In the genomic region with DNA sequence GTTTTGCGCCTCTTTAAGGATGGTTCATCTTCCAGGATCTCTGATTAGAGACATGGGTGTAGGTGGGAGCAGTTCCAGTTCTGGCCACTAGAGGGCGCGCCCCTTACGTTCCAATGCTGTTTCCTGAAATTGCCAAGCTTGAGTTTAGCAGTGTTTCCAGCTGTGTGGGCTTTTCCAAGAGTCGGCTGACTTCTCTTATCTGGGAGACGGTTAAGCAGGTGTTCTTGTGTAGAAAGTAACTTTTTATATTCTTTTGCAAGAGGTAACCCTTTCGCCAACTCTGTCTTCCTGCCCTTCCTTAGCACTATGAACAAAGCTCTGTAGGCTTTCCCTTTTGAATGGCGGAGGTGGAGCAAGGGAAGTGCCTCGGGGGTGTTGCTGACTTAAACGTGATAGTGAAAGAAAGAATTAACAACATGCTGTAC, we compare ENCODE assay signal across 8 mouse cellular contexts. TPM values are rescaled to one million over a fixed set of nuclear protein-coding genes. Genes with fewer than 3 reads are reported as not detected.
A peak's percentile ranks its signal among the peaks of the same experiment; 100 is the strongest.
DNase-seq lines count a peak whose midpoint lies in the region; ATAC-seq and TF ChIP-seq lines count a peak whose summit lies in the region.

No protein-coding gene starts in this region.

- H3K27ac ChIP-seq in MEL (ENCODE audit: control insufficient read depth, low read depth, low read length) = no peak overlapping the region
- no peak overlapping the region for H3K27ac ChIP-seq in forebrain, embryonic 14.5 days (ENCODE audit: low read depth, low read length)
- H3K27ac ChIP-seq in liver, postnatal 0 days (ENCODE audit: low read depth) = no peak overlapping the region
- no peak overlapping the region for H3K27ac ChIP-seq in neural tube, embryonic 14.5 days (ENCODE audit: low read depth, low read length)
- H3K27ac ChIP-seq in testis, adult 2 months (ENCODE audit: control insufficient read depth, insufficient read depth, low read depth, low read length) = peak overlapping the region; percentile 16; the same call in 1 of the 2 replicates

- H3K36me3 ChIP-seq in MEL (ENCODE audit: control insufficient read depth in 1 of 2, insufficient read depth in 2 of 2, low read length in 2 of 2) = no peaks in the 10 kb centered on the region
- H3K36me3 ChIP-seq in forebrain, embryonic 14.5 days (ENCODE audit: control insufficient read depth, insufficient read depth, low read length) = peaks cover 28% of the 10 kb centered on the region
- H3K36me3 ChIP-seq in liver, postnatal 0 days (replicated peaks; ENCODE audit: insufficient read depth, low read length) = peaks cover 25% of the 10 kb centered on the region
- H3K36me3 ChIP-seq in neural tube, embryonic 14.5 days (ENCODE audit: control insufficient read depth, insufficient read depth, low read length) = peaks cover 20% of the 10 kb centered on the region
- H3K36me3 ChIP-seq in testis, adult 2 months (ENCODE audit: control insufficient read depth, insufficient read depth, low read length) = no peaks in the 10 kb centered on the region; the same call in 1 of the 2 replicates

- H3K9me3 ChIP-seq in MEL (replicated peaks; ENCODE audit: insufficient read depth, low read length) = no peaks in the 10 kb centered on the region
- H3K9me3 ChIP-seq in forebrain, embryonic 14.5 days (replicated peaks; ENCODE audit: control insufficient read depth, low read length) = no peaks in the 10 kb centered on the region
- H3K9me3 ChIP-seq in liver, postnatal 0 days (ENCODE audit: low read length) = no peaks in the 10 kb centered on the region
- no peaks in the 10 kb centered on the region for H3K9me3 ChIP-seq in neural tube, embryonic 14.5 days (ENCODE audit: control insufficient read depth, low read length)

- no peak for TF ChIP-seq EP300 in MEL (IDR thresholded peaks at IDR 0.05; ENCODE audit: low read depth in 1 of 2, low read length in 2 of 2)
- TF ChIP-seq EP300 in liver, postnatal 0 days (IDR thresholded peaks at IDR 0.05; ENCODE audit: low read depth) = no peak

- TF ChIP-seq CTCF in MEL (IDR thresholded peaks at IDR 0.05 in 2 of 3, conservative IDR thresholded peaks at IDR 0.05 in 1 of 3; ENCODE audit: control insufficient read depth in 1 of 3, insufficient read depth in 1 of 3, low read depth in 2 of 3, low read length in 3 of 3, poor library complexity in 1 of 3, severe bottlenecking in 1 of 3) = peak; percentile 63 to 82 (median 70)
- peak; percentile 98 for TF ChIP-seq CTCF in liver, postnatal 0 days (IDR thresholded peaks at IDR 0.05; ENCODE audit: low read depth)
- TF ChIP-seq CTCF in testis, adult 2 months (IDR thresholded peaks at IDR 0.05; ENCODE audit: control insufficient read depth, insufficient read depth, insufficient replicate concordance, low read depth, low read length) = peak; percentile 99

- DNase-seq in MEL (ENCODE audit: low read depth, low spot score) = peak; percentile 73
- peak; percentile 52 for DNase-seq in cerebellum, adult 11-12 months
- DNase-seq in forebrain, embryonic 14.5 days (ENCODE audit: low spot score) = peak; percentile 90
- peak; percentile 76 to 83 for DNase-seq in heart, postnatal 14 days
- DNase-seq in large intestine, adult 2 months (ENCODE audit: low read depth, low spot score) = peak; percentile 42
- DNase-seq in liver, postnatal 0 days = peak; percentile 83

- H3K4me1 ChIP-seq in MEL (ENCODE audit: control insufficient read depth in 1 of 2, insufficient read depth in 2 of 2, low read length in 2 of 2) = peaks cover 0 to 4% of the 10 kb centered on the region in 2 experiments; a peak in 1 of 4 replicates
- no peaks in the 10 kb centered on the region for H3K4me1 ChIP-seq in forebrain, embryonic 14.5 days (ENCODE audit: control insufficient read depth, insufficient read depth, low read length)
- H3K4me1 ChIP-seq in liver, postnatal 0 days (ENCODE audit: insufficient read depth) = 0 out of 2 replicates have a peak, but pooled peaks cover 4% of the 10 kb centered on the region
- H3K4me1 ChIP-seq in neural tube, embryonic 14.5 days (ENCODE audit: control insufficient read depth, insufficient read depth, low read length) = no peaks in the 10 kb centered on the region
- no peaks in the 10 kb centered on the region; the same call in 1 of the 2 replicates for H3K4me1 ChIP-seq in testis, adult 2 months (ENCODE audit: control insufficient read depth, insufficient read depth, low read length)

- ATAC-seq in forebrain, embryonic 14.5 days = peak; percentile 62; the same call in 1 of the 2 replicates
- peak; percentile 74 for ATAC-seq in liver, postnatal 0 days
- peak; percentile 41 for ATAC-seq in neural tube, embryonic 14.5 days (ENCODE audit: low read depth)

- H3K4me3 ChIP-seq in MEL (ENCODE audit: control insufficient read depth in 1 of 2, insufficient read depth in 1 of 2, low read depth in 2 of 2, low read length in 2 of 2) = peak overlapping the region; percentile 35 to 42; a peak in 3 of 4 replicates
- no peak overlapping the region for H3K4me3 ChIP-seq in forebrain, embryonic 14.5 days (ENCODE audit: low read depth, low read length)
- H3K4me3 ChIP-seq in liver, postnatal 0 days (ENCODE audit: low read depth, low read length) = peak overlapping the region; percentile 23
- H3K4me3 ChIP-seq in neural tube, embryonic 14.5 days (ENCODE audit: low read depth, low read length) = no peak overlapping the region
- peak overlapping the region; percentile 8; the same call in 1 of the 2 replicates for H3K4me3 ChIP-seq in testis, adult 2 months (ENCODE audit: control insufficient read depth, low read depth, low read length)

- intact Hi-C loops in heart, postnatal 14 days (cut with DNase I) = loop anchor here (2.0 to 5.0 kb wide), 2 partner anchors 227 to 350 kb away; no protein-coding TSS in a partner anchor

- no peak for TF ChIP-seq POLR2A in MEL (IDR thresholded peaks at IDR 0.05; ENCODE audit: control insufficient read depth in 1 of 2, insufficient read depth in 1 of 2, low read depth in 1 of 2, low read length in 2 of 2, poor library complexity in 1 of 2)
- TF ChIP-seq POLR2A in testis, adult 2 months (IDR thresholded peaks at IDR 0.05; ENCODE audit: control insufficient read depth, low read depth, low read length) = no peak

- H3K27me3 ChIP-seq in MEL (ENCODE audit: control insufficient read depth in 1 of 2, insufficient read depth in 2 of 2, low read length in 2 of 2) = no peaks in the 10 kb centered on the region
- no peaks in the 10 kb centered on the region for H3K27me3 ChIP-seq in forebrain, embryonic 14.5 days (replicated peaks; ENCODE audit: control insufficient read depth, insufficient read depth, low read length)
- H3K27me3 ChIP-seq in liver, postnatal 0 days (ENCODE audit: insufficient read depth, low read length) = no peaks in the 10 kb centered on the region
- H3K27me3 ChIP-seq in neural tube, embryonic 14.5 days (ENCODE audit: control insufficient read depth, insufficient read depth, low read length) = no peaks in the 10 kb centered on the region
- no peaks in the 10 kb centered on the region for H3K27me3 ChIP-seq in testis, adult 2 months (ENCODE audit: control insufficient read depth, insufficient read depth, low read length)

- H3K9ac ChIP-seq in MEL (ENCODE audit: control insufficient read depth, low read depth, low read length, poor library complexity, severe bottlenecking) = peak overlapping the region; percentile 45
- H3K9ac ChIP-seq in forebrain, embryonic 14.5 days (ENCODE audit: low read length) = no peak overlapping the region
- peak overlapping the region; percentile 32; the same call in 1 of the 2 replicates for H3K9ac ChIP-seq in liver, postnatal 0 days (replicated peaks)
- no peak overlapping the region for H3K9ac ChIP-seq in neural tube, embryonic 14.5 days (replicated peaks; ENCODE audit: low read depth, low read length)

- H3K4me2 ChIP-seq in forebrain, embryonic 14.5 days (ENCODE audit: low read length) = peak overlapping the region; percentile 28
- H3K4me2 ChIP-seq in liver, postnatal 0 days (ENCODE audit: low read depth, low read length) = peak overlapping the region; percentile 59
- peak overlapping the region; percentile 8; the same call in 1 of the 2 replicates for H3K4me2 ChIP-seq in neural tube, embryonic 14.5 days (ENCODE audit: low read depth, low read length)

- WGBS in forebrain, embryonic 14.5 days = 9% methylated on average over 10 of the region's 10 CpGs
- WGBS in large intestine, adult 2 months = 6% methylated on average over 10 of the region's 10 CpGs
- 6% methylated on average over 10 of the region's 10 CpGs for WGBS in liver, postnatal 0 days (ENCODE audit: insufficient replicate concordance)
- 14% methylated on average over 10 of the region's 10 CpGs for WGBS in neural tube, embryonic 14.5 days

- TF ChIP-seq RAD21 in MEL (IDR thresholded peaks at IDR 0.05; ENCODE audit: low read depth, low read length) = peak; percentile 55

- H3K79me2 ChIP-seq in MEL (ENCODE audit: control insufficient read depth, insufficient read depth, low read length, poor library complexity) = no peaks in the 10 kb centered on the region

TF ChIP-seq in MEL, 35 proteins besides CTCF, POLR2A, EP300 and RAD21:
- peak; percentile 63 for TF ChIP-seq SMC3 (IDR thresholded peaks at IDR 0.05; ENCODE audit: low read depth, low read length)
- TF ChIP-seq ZKSCAN1 (IDR thresholded peaks at IDR 0.05; ENCODE audit: low read depth, low read length) = no peak
- TF ChIP-seq ZC3H11A (IDR thresholded peaks at IDR 0.05; ENCODE audit: low read depth, low read length) = peak; percentile 32

RNA-seq across cellular contexts. Expression of a gene that starts 13.9 kb away (rescaled TPM):
- 46.3 and 52.0 TPM in 2 replicates for total RNA-seq in MEL (2012; rRNA removed)
- 10 to 100 TPM in 1 of 2 experiments, not detected in 1; 50.3 TPM for polyA plus RNA-seq in MEL (2012; ENCODE audit: insufficient read depth in 1 of 2, insufficient read length in 2 of 2, low read depth in 1 of 2, low replicate concordance in 2 of 2, missing spikeins in 1 of 2)
- 96.9 and 109 TPM in 2 replicates for polyA plus RNA-seq in forebrain, embryonic 14.5 days (2014; fragmentation: Nextera tagmentation; extraction: Ambion mirVana)
- total RNA-seq in heart, postnatal 14 days (2021) = 10 to 100 TPM; 17.7 to 18.4 TPM
- polyA plus RNA-seq in large intestine, adult 2 months (2012; rRNA removed) = 98.5 and 101 TPM in 2 replicates
- polyA plus RNA-seq in liver, postnatal 0 days (2015; fragmentation: Nextera tagmentation; extraction: Ambion mirVana) = 42.8 and 45.0 TPM in 2 replicates
- polyA plus RNA-seq in neural tube, embryonic 14.5 days (2014; fragmentation: Nextera tagmentation; extraction: Ambion mirVana) = 86.7 and 93.5 TPM in 2 replicates
- 39.6 and 45.8 TPM in 2 replicates for polyA plus RNA-seq in testis, adult 2 months (2012; rRNA removed)

Comparison
In these comparisons a context has a peak if more than half of its experiments do, and no peak if none do; other contexts are left out.
1. H3K4me3 ChIP-seq: peak in MEL (2 of 2), liver, postnatal 0 days (single experiment) and testis, adult 2 months (single experiment); none in forebrain, embryonic 14.5 days (single experiment) and neural tube, embryonic 14.5 days (single experiment).
2. H3K9ac ChIP-seq: peak in MEL (single experiment) and liver, postnatal 0 days (single experiment); none in forebrain, embryonic 14.5 days (single experiment) and neural tube, embryonic 14.5 days (single experiment).
3. H3K4me2 ChIP-seq: peak in every context shown above with its lines; median percentile 59 in liver, postnatal 0 days; 28 in forebrain, embryonic 14.5 days; 8 in neural tube, embryonic 14.5 days.
4. Peak in every context shown above with its lines, with median percentiles within 50 percentile points of each other: DNase-seq, CTCF ChIP-seq and ATAC-seq.